Mouse (Mus musculus) megakaryocyte, embryonic 14.5 days (primary cell): ENCODE data around the gene Foxk1.

Source experiments
- FLI1 ChIP-seq: IDR thresholded peaks from 2 replicates; pipeline ENCODE4 v1.6.1; 2012; ENCODE audit warnings: low read length, inconsistent platforms, mixed read lengths
- GATA1 ChIP-seq: IDR thresholded peaks from 3 replicates; pipeline ENCODE4 v1.6.1; 2012; ENCODE audit warnings: mixed read lengths, low read length, inconsistent platforms, borderline replicate concordance

DNA sequence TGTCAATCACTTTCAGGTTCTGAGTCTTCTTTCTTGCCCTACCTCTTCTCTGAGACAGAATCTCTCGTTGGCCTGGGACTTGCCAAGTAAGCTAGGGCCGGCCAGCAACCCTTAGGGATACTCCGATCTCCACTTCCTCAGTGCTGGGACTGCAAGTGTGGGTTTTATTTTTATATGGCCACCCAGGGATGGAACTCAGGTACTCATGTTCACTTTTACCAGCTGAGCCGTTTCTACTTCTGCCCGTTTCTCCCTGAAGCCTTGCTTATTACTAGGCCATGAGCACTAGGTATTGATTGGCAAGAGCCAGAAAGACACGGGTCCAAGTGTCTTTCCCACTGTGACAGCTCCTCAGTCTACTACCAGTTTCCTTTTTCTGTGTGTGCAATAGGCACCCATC lies 61.7 kb downstream of the Foxk1 start:
- TF ChIP-seq GATA1 (no peak), FLI1 (no peak)
